Mouse (Mus musculus): Measurements from ENCODE around the gene Shisa2. TPM values are rescaled to one million over a fixed set of nuclear protein-coding genes. Genes with fewer than 3 reads are reported as not detected.

Gene Shisa2
- polyA plus RNA-seq (2014; fragmentation: Nextera tagmentation; extraction: Ambion mirVana) = 54.3 and 55.5 TPM in 2 replicates

- Histone ChIP-seq H3K4me1 (replicated peaks; ENCODE audit: control insufficient read depth, insufficient read depth, low read length) (no peaks in the 10 kb centered on the region), H3K36me3 (ENCODE audit: control insufficient read depth, insufficient read depth, low read length) (no peaks in the 10 kb centered on the region), H3K4me3 (ENCODE audit: low read depth, low read length) (peak within 1 kb of the TSS; percentile 78), H3K4me2 (ENCODE audit: low read depth, low read length, severe bottlenecking) (peak within 1 kb of the TSS; percentile 62), H3K27ac (ENCODE audit: low read depth, low read length) (peak within 1 kb of the TSS; percentile 75), H3K9me3 (ENCODE audit: control insufficient read depth, low read length) (no peaks in the 10 kb centered on the region), H3K9ac (ENCODE audit: low read length) (peak within 1 kb of the TSS; percentile 89), H3K27me3 (ENCODE audit: control insufficient read depth, insufficient read depth, low read length) (no peaks in the 10 kb centered on the region; the same call in 1 of the 2 replicates)
- under 1% methylated on average over 64 of the region's 65 CpGs for WGBS
- DNase-seq (ENCODE audit: low spot score) (peak; percentile 94), ATAC-seq (replicated peaks; ENCODE audit: low FRiP score) (peak; percentile 90)
Measured at GRCm38 (mm10) chr14:59625158-59625805, at the start of gene Shisa2. Gene Shisa2, plus strand, starts transcription at chr14:59625308.

GRCm38 (mm10) chr14:59576385-59576784 is 48.7 kb upstream of the Shisa2 start:
- H3K4me2 ChIP-seq (ENCODE audit: low read depth, low read length, severe bottlenecking) = no peak overlapping the region
- DNase-seq (ENCODE audit: low spot score) (no peak), ATAC-seq (replicated peaks; ENCODE audit: low FRiP score) (no peak)
- H3K4me1 ChIP-seq (replicated peaks; ENCODE audit: control insufficient read depth, insufficient read depth, low read length) = no peaks in the 10 kb centered on the region
- no peak overlapping the region for H3K9ac ChIP-seq (ENCODE audit: low read length)
- H3K4me3 ChIP-seq (ENCODE audit: low read depth, low read length) = no peak overlapping the region
- H3K36me3 ChIP-seq (ENCODE audit: control insufficient read depth, insufficient read depth, low read length) = no peaks in the 10 kb centered on the region; the same call in 1 of the 2 replicates
- no peaks in the 10 kb centered on the region for H3K9me3 ChIP-seq (ENCODE audit: control insufficient read depth, low read length)
- H3K27ac ChIP-seq (ENCODE audit: low read depth, low read length) = no peak overlapping the region
- 89% methylated on average over 5 of the region's 5 CpGs for WGBS
- no peaks in the 10 kb centered on the region for H3K27me3 ChIP-seq (ENCODE audit: control insufficient read depth, insufficient read depth, low read length)

DNA sequence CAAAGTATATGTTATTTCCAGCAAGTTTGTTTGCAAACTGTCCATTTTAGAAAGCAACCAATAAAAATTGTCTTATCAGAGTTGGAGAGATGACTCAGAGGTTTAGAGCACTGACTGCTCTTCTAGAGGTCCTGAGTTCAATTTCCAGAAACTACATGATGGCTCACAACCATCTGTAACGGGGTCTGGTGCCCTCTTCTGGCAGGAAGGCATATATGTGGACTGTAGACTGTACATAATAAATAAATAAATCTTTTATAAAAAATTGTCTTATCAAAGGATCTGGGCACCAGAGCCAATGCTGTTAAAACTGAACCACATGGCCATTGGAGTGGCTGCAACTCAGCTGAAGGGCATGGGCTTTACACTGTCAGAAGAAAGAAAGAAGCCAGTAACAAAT is 34.5 kb upstream of the Shisa2 start:
- ATAC-seq (replicated peaks; ENCODE audit: low FRiP score) = no peak
- WGBS = 83% methylated on average over 1 of the region's 1 CpGs
- no peaks in the 10 kb centered on the region for H3K27me3 ChIP-seq (ENCODE audit: control insufficient read depth, insufficient read depth, low read length)
- peaks cover 2% of the 10 kb centered on the region; the same call in 1 of the 2 replicates for H3K36me3 ChIP-seq (ENCODE audit: control insufficient read depth, insufficient read depth, low read length)
- no peaks in the 10 kb centered on the region for H3K9me3 ChIP-seq (ENCODE audit: control insufficient read depth, low read length)
- no peak overlapping the region for H3K4me2 ChIP-seq (ENCODE audit: low read depth, low read length, severe bottlenecking)
- no peak overlapping the region for H3K27ac ChIP-seq (ENCODE audit: low read depth, low read length)
- H3K4me1 ChIP-seq (replicated peaks; ENCODE audit: control insufficient read depth, insufficient read depth, low read length) = no peaks in the 10 kb centered on the region
- DNase-seq (ENCODE audit: low spot score) = no peak
- no peak overlapping the region for H3K9ac ChIP-seq (ENCODE audit: low read length)
- H3K4me3 ChIP-seq (ENCODE audit: low read depth, low read length) = no peak overlapping the region

DNA sequence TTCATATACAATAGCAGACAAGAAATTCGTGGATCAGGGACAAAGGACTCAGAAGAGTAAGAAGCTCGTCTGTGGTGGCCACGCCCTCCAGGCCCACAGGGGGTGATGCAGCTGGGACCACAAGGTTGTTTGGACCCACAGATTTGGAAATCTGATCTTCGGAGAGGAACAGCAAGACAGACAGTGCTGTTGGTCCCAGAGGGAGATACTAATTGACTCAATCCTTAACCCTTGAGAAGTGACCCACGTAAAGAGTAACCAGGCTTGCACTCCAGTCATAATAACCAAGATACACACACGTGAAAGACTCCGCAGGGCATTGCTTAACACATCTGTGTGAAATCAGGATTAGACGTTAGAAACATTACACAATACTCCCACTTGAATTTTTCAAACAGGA is 33.2 kb upstream of the Shisa2 start:
- ATAC-seq (replicated peaks; ENCODE audit: low FRiP score) = no peak
- H3K4me2 ChIP-seq (ENCODE audit: low read depth, low read length, severe bottlenecking) = no peak overlapping the region
- no peak for DNase-seq (ENCODE audit: low spot score)
- H3K27ac ChIP-seq (ENCODE audit: low read depth, low read length) = no peak overlapping the region
- H3K9me3 ChIP-seq (ENCODE audit: control insufficient read depth, low read length) = no peaks in the 10 kb centered on the region
- no peak overlapping the region for H3K9ac ChIP-seq (ENCODE audit: low read length)
- 0 out of 2 replicates have a peak, but pooled peaks cover 1% of the 10 kb centered on the region for H3K4me1 ChIP-seq (replicated peaks; ENCODE audit: control insufficient read depth, insufficient read depth, low read length)
- H3K36me3 ChIP-seq (ENCODE audit: control insufficient read depth, insufficient read depth, low read length) = peaks cover 2% of the 10 kb centered on the region; the same call in 1 of the 2 replicates
- no peak overlapping the region for H3K4me3 ChIP-seq (ENCODE audit: low read depth, low read length)
- H3K27me3 ChIP-seq (ENCODE audit: control insufficient read depth, insufficient read depth, low read length) = no peaks in the 10 kb centered on the region
- WGBS = 79% methylated on average over 8 of the region's 8 CpGs

- H3K9me3 ChIP-seq (ENCODE audit: control insufficient read depth, low read length) = no peaks in the 10 kb centered on the region
- peaks cover 2% of the 10 kb centered on the region; the same call in 1 of the 2 replicates for H3K36me3 ChIP-seq (ENCODE audit: control insufficient read depth, insufficient read depth, low read length)
- no peak for DNase-seq (ENCODE audit: low spot score)
- H3K9ac ChIP-seq (ENCODE audit: low read length) = no peak overlapping the region
- no peak overlapping the region for H3K4me2 ChIP-seq (ENCODE audit: low read depth, low read length, severe bottlenecking)
- no peak for ATAC-seq (replicated peaks; ENCODE audit: low FRiP score)
- WGBS = 98% methylated on average over 3 of the region's 3 CpGs
- no peak overlapping the region for H3K4me3 ChIP-seq (ENCODE audit: low read depth, low read length)
- H3K27me3 ChIP-seq (ENCODE audit: control insufficient read depth, insufficient read depth, low read length) = no peaks in the 10 kb centered on the region
- 0 out of 2 replicates have a peak, but pooled peaks cover 4% of the 10 kb centered on the region for H3K4me1 ChIP-seq (replicated peaks; ENCODE audit: control insufficient read depth, insufficient read depth, low read length)
- no peak overlapping the region for H3K27ac ChIP-seq (ENCODE audit: low read depth, low read length)
Measured at GRCm38 (mm10) chr14:59592593-59592992, 32.5 kb upstream of the Shisa2 start.

- ATAC-seq (replicated peaks; ENCODE audit: low FRiP score) (no peak), DNase-seq (ENCODE audit: low spot score) (no peak)
- Histone ChIP-seq H3K4me1 (replicated peaks; ENCODE audit: control insufficient read depth, insufficient read depth, low read length) (0 out of 2 replicates have a peak, but pooled peaks cover 4% of the 10 kb centered on the region), H3K9ac (ENCODE audit: low read length) (no peak overlapping the region), H3K27ac (ENCODE audit: low read depth, low read length) (no peak overlapping the region), H3K4me2 (ENCODE audit: low read depth, low read length, severe bottlenecking) (no peak overlapping the region), H3K27me3 (ENCODE audit: control insufficient read depth, insufficient read depth, low read length) (no peaks in the 10 kb centered on the region), H3K4me3 (ENCODE audit: low read depth, low read length) (no peak overlapping the region), H3K36me3 (ENCODE audit: control insufficient read depth, insufficient read depth, low read length) (no peaks in the 10 kb centered on the region; the same call in 1 of the 2 replicates), H3K9me3 (ENCODE audit: control insufficient read depth, low read length) (no peaks in the 10 kb centered on the region)
- 91% methylated on average over 3 of the region's 3 CpGs for WGBS
Measured at GRCm38 (mm10) chr14:59594988-59595387, 30.1 kb upstream of the Shisa2 start.

DNA sequence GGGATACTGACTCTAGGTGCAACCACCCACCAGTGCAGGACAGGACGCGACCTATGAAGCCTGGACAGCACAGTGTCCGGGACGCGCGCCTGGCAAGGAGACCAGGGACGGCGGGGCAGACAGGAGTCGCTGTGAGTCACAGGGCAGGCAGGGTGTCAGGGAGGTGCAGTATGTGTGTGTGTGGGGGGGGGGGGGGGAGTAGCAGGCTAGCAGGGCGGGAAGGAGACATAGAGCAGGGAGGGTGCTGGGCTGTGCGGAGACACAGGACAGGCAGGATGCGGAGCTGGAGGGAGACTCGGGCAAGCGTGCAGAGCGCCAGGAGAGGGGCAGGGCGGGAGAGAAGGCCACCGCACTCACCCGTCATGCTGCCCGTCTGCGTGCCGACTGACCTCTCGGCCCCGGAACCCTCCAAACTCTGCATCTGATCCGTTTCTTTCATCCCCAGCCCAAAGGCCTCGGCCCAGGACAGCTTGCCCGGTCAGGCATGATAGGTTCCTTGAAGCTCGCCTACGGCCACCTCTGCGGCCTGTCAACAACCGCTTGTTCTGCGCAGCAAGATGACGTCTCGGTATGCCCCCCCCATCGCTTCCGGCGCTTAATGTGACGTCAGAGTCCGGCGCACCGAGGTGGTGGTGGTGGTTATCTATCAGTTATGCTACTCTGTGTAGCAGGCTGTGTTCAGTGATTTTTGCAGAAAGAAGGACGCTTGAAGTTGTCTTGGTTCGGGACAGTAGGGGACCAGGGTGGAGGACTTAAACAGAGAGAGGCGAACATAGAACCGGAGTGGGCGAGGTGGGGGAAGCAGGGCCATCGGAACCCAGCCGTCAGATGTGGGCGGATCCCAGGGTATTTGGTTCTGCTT is 27.5 kb upstream of the Shisa2 start, which contains the start of gene Cdadc1:
Cdadc1 (minus strand) TSS at position 562 of the 862 bp plus-strand sequence.
- under 1% methylated on average over 45 of the region's 48 CpGs for WGBS
- peak; percentile 85 for ATAC-seq (replicated peaks; ENCODE audit: low FRiP score)
- DNase-seq (ENCODE audit: low spot score) = peak; percentile 98
- Histone ChIP-seq H3K9ac (ENCODE audit: low read length) (peak within 1 kb of the TSS; percentile 72), H3K4me2 (ENCODE audit: low read depth, low read length, severe bottlenecking) (peak within 1 kb of the TSS; percentile 97), H3K4me3 (ENCODE audit: low read depth, low read length) (peak within 1 kb of the TSS; percentile 91), H3K36me3 (ENCODE audit: control insufficient read depth, insufficient read depth, low read length) (no peaks in the 10 kb centered on the region; the same call in 1 of the 2 replicates), H3K4me1 (replicated peaks; ENCODE audit: control insufficient read depth, insufficient read depth, low read length) (0 out of 2 replicates have a peak, but pooled peaks cover 4% of the 10 kb centered on the region), H3K9me3 (ENCODE audit: control insufficient read depth, low read length) (no peaks in the 10 kb centered on the region), H3K27me3 (ENCODE audit: control insufficient read depth, insufficient read depth, low read length) (no peaks in the 10 kb centered on the region), H3K27ac (ENCODE audit: low read depth, low read length) (no peak within 1 kb of the TSS)

DNA sequence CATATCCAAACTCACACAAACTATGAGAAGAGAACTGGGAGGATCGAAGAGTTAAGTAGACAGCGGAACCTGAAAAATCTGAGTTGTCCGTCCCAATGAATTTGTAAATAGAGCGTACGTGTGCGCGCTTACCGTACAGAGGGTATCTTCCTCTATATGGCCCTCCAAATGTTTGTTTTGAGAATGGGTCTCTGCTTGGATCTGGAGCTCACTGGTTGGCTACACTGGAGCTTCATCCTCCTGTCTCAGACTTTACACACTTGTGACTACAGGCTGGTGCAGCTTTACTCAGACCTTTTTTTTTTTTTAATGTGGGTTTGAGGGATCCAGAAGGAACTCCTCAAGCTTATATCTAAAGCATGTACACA is 26.9 kb upstream of the Shisa2 start:
- Histone ChIP-seq H3K4me1 (replicated peaks; ENCODE audit: control insufficient read depth, insufficient read depth, low read length) (0 out of 2 replicates have a peak, but pooled peaks cover 4% of the 10 kb centered on the region), H3K4me3 (ENCODE audit: low read depth, low read length) (peak overlapping the region; percentile 91), H3K4me2 (ENCODE audit: low read depth, low read length, severe bottlenecking) (peak overlapping the region; percentile 97), H3K27ac (ENCODE audit: low read depth, low read length) (no peak overlapping the region), H3K9ac (ENCODE audit: low read length) (peak overlapping the region; percentile 72), H3K36me3 (ENCODE audit: control insufficient read depth, insufficient read depth, low read length) (no peaks in the 10 kb centered on the region; the same call in 1 of the 2 replicates), H3K27me3 (ENCODE audit: control insufficient read depth, insufficient read depth, low read length) (no peaks in the 10 kb centered on the region), H3K9me3 (ENCODE audit: control insufficient read depth, low read length) (no peaks in the 10 kb centered on the region)
- 6% methylated on average over 8 of the region's 8 CpGs for WGBS
- ATAC-seq (replicated peaks; ENCODE audit: low FRiP score) (peak; percentile 47; the same call in 1 of the 2 replicates), DNase-seq (ENCODE audit: low spot score) (no peak)

All from forebrain, embryonic 11.5 days (tissue).